Mouse (Mus musculus) heart, postnatal 25 days (tissue): ENCODE data around the gene Mkln1. TPM values are rescaled to one million over a fixed set of nuclear protein-coding genes. Genes with fewer than 3 reads are reported as not detected.

Source experiments
- DNase-seq: peaks from one replicate; pipeline ENCODE4 v3.0.0; 2022; ENCODE audit warnings: low spot score
- intact Hi-C: fragments of 180-260 bp; cut with DNase I; formaldehyde crosslinking; loops from one replicate; pipeline ENCODE4 v1.15.1; 2025
- total RNA-seq, 2 experiments: library from RNA; stranded (reverse); gene quantifications; 2 replicates each; pipeline ENCODE4 v1.2.3; 2021

Gene Mkln1
- total RNA-seq, 2 experiments from 2014 or later = 164 to 171 TPM

- intact Hi-C loops = loop anchor here (5.0 kb wide), 1 partner anchor 179 kb away; no protein-coding TSS in a partner anchor
- DNase-seq = no peak
Measured at GRCm38 (mm10) chr6:31396118-31396517, 2.4 kb upstream of the Mkln1 start.

DNA sequence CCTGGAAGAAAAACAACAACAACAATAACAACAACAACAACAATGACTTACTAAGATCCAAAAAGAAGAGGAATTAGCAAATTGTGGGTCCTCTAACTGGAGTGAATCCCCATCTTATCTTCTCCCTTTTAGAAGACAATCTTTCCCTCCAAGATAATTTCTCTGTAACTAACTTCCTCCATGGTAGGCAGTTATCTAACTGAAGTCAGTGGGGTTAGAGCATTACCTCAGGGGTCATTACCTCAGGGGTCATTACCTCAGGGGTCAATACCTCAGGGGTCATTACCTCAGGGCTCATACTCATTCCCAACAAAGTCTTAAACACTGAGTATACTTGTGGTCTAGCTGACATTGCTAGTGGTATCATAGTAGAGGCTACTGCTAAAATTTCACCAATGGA, 1.2 kb upstream of the Mkln1 start:
- intact Hi-C loops = loop anchor here (5.0 kb wide), 1 partner anchor 180 kb away; no protein-coding TSS in a partner anchor
- no peak for DNase-seq

DNA sequence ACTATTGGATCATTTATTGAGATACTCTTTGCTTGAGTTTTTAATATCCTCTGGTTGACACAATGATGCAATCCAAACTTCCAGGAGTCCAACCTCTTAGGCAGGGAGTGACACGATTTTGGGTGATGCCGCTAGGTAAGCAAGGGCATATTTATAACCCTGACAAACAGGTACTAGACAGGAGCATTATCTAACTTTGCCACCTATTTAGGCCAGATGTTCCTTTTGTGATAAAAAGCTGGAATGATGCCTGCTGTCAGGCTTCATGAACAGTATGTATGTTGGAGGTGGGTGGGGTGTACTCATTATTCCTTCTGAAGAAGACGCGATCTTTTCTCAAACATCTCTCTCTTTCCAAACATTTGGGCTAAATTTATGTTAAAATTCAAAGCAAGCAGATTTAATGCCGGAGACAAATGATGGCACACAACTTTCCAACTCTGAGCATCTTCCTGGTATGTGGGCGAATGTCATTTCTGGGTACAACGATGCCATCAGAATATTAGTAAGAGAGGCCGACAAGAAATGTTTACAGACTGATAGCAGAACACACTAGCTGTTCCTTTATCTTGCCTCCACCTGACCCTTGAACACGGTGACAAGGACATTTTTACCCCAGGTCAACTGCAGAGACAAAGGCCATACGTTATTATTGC, 632 bp upstream of the Mkln1 start:
- DNase-seq = no peak
- intact Hi-C loops = loop anchor here (2.0 to 5.0 kb wide), 2 partner anchors 27 to 181 kb away; no protein-coding TSS in a partner anchor

- no peak for DNase-seq
- intact Hi-C loops = loop anchor here (2.0 to 5.0 kb wide), 2 partner anchors 28 to 182 kb away; no protein-coding TSS in a partner anchor
Measured at GRCm38 (mm10) chr6:31399206-31399549, 643 bp downstream of the Mkln1 start.

- no peak for DNase-seq
- intact Hi-C loops = loop anchor here (2.0 to 5.0 kb wide), 2 partner anchors 29 to 182 kb away; no protein-coding TSS in a partner anchor
Measured at GRCm38 (mm10) chr6:31399566-31399965, 1.0 kb downstream of the Mkln1 start.

- intact Hi-C loops = no loop called here
- no peak for DNase-seq
Measured at GRCm38 (mm10) chr6:31411017-31411416, 12.5 kb downstream of the Mkln1 start.

DNA sequence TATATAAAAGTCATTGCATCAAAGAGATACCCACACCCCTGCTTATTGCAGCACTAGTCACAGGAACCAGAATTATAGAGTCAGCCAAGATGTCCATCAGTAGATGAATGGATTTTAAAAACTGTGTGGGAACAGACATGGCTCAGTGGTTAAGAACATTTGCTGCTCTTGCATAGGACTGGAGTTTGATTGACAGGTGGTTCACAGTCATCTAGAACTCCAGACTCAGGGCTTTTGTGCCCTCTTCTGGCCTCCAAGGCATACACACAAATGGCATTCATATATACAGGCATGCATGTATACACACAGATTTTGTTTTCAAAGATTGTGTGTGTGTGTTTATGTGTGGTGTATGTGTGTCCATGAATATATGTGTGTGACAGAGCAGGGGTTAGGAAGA, 14.0 kb downstream of the Mkln1 start:
- intact Hi-C loops = no loop called here
- no peak for DNase-seq

GRCm38 (mm10) chr6:31413556-31413955, 15.0 kb downstream of the Mkln1 start:
- no peak for DNase-seq
- intact Hi-C loops = no loop called here

DNA sequence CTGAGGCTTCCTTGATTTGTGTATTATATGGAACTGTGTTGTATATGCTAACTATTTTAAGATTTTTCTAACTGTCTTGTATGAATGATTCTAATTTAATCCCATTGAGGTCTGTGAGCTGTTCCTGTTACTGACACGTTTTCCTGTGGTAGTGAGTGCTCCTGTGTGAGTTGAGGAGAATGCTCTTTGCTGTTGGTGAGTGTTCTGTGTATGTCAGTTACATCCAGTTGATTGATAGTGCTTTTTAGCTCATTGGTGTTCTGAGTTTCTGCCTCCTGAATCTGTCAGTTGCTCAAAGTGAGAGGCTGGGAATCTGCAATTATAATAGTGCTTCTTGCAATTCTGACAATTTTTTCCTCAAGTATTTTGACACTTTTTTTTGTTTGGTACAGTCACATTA, 15.8 kb downstream of the Mkln1 start:
- no peak for DNase-seq
- intact Hi-C loops = no loop called here

DNA sequence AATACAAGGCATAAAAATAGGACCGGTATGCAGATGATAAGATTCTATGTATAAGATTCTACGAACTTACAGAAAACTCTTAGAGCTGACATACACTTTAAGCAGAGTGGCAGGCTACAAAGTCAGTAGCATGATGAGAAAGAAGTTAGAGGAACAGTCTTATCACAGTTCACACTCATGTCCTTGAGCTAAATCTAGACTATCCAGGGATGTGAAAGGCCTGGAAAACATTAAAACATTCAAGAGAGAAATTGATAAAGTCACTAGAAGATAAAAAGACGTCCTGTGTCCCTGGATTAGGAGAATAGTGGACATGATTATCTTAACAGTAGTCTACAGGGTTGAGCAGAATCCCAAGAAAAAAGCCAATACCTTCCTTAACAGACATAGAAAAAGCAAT, 26.9 kb downstream of the Mkln1 start:
- DNase-seq = no peak
- intact Hi-C loops = no loop called here

- DNase-seq = no peak
- intact Hi-C loops = no loop called here
Measured at GRCm38 (mm10) chr6:31437264-31437663, 38.7 kb downstream of the Mkln1 start.

- intact Hi-C loops = no loop called here
- no peak for DNase-seq
Measured at GRCm38 (mm10) chr6:31445258-31445657, 46.7 kb downstream of the Mkln1 start.

DNA sequence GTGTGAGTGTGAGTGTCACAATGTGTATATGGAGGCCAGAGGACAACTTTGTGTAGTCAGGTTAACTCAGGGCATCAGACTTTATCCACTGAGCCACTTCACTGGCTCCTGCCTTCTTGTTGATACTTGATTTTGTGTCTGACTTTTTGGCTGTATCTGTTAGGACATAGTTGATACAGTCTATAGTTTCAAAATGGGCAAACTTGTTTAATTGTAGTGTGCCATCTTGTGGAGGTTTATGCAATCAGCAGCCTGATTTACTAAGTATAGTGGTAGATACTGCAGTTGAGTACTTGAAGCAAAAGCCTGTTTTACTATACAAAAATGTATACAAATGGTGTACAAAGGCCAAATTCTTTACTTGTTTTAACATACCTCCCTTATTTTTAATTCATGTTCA, 55.2 kb downstream of the Mkln1 start:
- intact Hi-C loops = loop anchor here (2.0 to 5.0 kb wide), 3 partner anchors 241 to 376 kb away; no protein-coding TSS in a partner anchor
- no peak for DNase-seq

DNA sequence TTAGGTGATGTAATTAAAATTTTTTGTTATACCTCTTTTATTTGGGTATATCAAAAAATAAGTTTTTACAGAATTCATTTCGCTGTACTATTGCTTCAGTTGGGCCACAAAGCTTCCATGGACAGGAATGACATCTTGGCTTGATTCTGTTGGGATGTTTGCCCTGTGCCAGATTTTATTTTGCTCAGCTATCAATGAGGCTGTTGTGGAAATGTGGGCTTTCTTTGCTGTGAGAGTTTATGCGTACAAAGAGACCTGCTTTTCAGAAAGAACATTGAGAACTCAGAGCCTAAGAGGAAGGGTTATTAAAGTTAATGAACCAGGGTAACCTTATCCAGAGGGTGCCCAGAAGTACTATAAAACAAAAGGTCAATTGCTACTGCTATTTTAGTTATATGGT, 56.8 kb downstream of the Mkln1 start:
- intact Hi-C loops = no loop called here

DNA sequence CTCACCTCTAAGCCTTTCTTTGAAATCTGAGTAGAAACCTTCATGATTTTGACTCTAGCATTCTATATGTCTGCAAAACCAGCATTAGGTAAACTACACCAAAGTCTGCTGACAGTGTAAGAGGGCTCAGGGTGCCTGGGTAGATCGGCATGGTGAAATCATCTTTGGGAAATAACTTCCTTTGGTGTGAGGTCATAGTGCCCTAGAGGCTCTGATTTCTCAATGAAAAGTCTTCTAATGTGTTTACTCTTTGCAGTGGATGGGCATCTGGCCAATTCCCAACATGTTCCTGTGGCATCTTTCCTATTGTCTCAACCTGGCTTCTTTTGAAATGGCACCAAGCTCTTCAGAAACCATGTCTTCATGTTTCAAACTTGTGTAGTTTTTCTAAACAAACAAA, 58.5 kb downstream of the Mkln1 start:
- intact Hi-C loops = no loop called here
- no peak for DNase-seq

More for the DNA sequence above, 56.8 kb downstream of the Mkln1 start:
- DNase-seq = no peak

- no peak for DNase-seq
- intact Hi-C loops = no loop called here
Measured at GRCm38 (mm10) chr6:31469431-31469830, 70.9 kb downstream of the Mkln1 start.

GRCm38 (mm10) chr6:31478221-31478620, 79.7 kb downstream of the Mkln1 start:
- intact Hi-C loops = no loop called here
- no peak for DNase-seq

GRCm38 (mm10) chr6:31480008-31480407, 81.5 kb downstream of the Mkln1 start:
- no peak for DNase-seq
- intact Hi-C loops = no loop called here

DNA sequence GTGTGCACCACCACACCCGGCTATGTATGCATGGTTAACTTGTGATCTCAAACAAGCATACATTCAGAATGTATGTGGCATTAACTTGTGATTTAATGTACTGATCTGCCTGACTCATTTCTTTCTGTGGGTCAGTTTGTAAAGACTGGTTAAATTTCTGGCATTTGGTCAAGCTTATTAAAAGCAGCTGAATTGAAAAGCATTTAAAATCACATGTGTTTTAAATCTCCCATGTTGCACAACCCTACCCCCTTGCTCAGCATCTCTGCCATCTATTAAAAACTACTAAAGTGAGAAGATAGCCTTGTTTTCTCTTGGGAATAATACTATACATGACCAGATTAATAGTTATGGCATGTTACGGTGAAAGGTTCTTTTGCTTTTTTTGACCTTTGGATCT, 88.1 kb downstream of the Mkln1 start:
- intact Hi-C loops = no loop called here
- DNase-seq = no peak

DNA sequence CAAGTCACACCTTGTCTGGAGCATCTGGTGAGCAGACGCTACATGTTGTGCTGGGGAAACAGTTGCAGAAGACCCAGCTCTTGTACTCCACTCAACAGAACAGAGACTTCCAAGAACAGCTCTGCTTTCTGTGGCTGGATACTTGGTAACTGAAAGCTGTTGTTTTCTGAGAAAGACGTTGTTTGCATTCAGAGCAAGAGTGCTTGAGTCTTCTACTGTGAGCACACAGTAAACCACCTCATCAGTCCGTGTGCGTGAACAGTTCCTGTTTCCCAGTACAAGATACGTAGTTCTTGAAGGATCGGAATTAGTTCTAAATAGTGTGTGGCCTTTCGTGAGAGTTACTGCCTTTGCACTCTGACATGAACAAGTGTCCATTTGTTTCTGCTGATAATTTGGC, 91.4 kb downstream of the Mkln1 start:
- intact Hi-C loops = no loop called here
- DNase-seq = no peak

GRCm38 (mm10) chr6:31495122-31495731, 96.7 kb downstream of the Mkln1 start:
- no peak for DNase-seq
- intact Hi-C loops = no loop called here

DNA sequence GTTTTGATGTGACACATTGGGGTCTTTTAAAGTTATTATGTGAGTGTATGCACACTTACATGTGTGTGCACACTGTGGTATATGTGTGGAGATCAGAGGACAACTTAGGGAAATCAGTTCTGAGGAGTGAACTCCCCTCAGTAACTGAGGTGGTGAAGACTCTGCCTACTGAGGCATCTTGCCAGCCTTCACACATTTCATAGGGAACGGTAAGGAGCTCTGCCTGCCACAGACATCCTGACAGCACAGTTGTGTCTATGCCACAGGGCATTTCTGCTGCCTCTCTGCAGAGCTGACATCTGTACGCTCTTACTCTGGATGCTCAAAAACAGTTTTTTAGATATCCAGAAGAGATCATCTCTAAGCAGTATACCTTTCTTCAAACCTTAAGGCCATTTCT, 97.7 kb downstream of the Mkln1 start:
- intact Hi-C loops = no loop called here
- no peak for DNase-seq
